Mouse (Mus musculus) heart, adult 9 months (tissue): Measurements from ENCODE around the gene Cd47.

Experiments
- DNase-seq, 2 experiments: peaks; one replicate each; pipeline ENCODE4 v3.0.0; 2022; ENCODE audit warnings: low spot score in 2 of 2

Gene Cd47

GRCm38 (mm10) chr16:49909536-49909935, 109.2 kb downstream of the Cd47 start:
- peak; percentile 39 to 48 for DNase-seq

- no peak for DNase-seq
Measured at GRCm38 (mm10) chr16:49914094-49914493, 113.8 kb downstream of the Cd47 start.

- DNase-seq, result no peak
Measured at GRCm38 (mm10) chr16:49915532-49916476, 115.5 kb downstream of the Cd47 start.

- no peak for DNase-seq
Measured at GRCm38 (mm10) chr16:49920191-49920590, 119.9 kb downstream of the Cd47 start.

GRCm38 (mm10) chr16:49921677-49922076, 121.3 kb downstream of the Cd47 start:
- DNase-seq, result no peak

- DNase-seq, result no peak
Measured at GRCm38 (mm10) chr16:49922098-49922497, 121.8 kb downstream of the Cd47 start.

- DNase-seq, result peak; percentile 39 to 42
Measured at GRCm38 (mm10) chr16:49923720-49924119, 123.4 kb downstream of the Cd47 start.

- no peak for DNase-seq
Measured at GRCm38 (mm10) chr16:49924941-49925340, 124.6 kb downstream of the Cd47 start.

GRCm38 (mm10) chr16:49933274-49933673, 132.9 kb downstream of the Cd47 start:
- DNase-seq, result no peak

- DNase-seq, result no peak
Measured at GRCm38 (mm10) chr16:49936008-49936443, 135.7 kb downstream of the Cd47 start.

GRCm38 (mm10) chr16:49936793-49937192, 136.5 kb downstream of the Cd47 start:
- no peak for DNase-seq

- no peak for DNase-seq
Measured at GRCm38 (mm10) chr16:49937218-49938165, 137.2 kb downstream of the Cd47 start.

- DNase-seq, result no peak
Measured at GRCm38 (mm10) chr16:49938483-49939301, 138.4 kb downstream of the Cd47 start.

- no peak for DNase-seq
Measured at GRCm38 (mm10) chr16:49939376-49939775, 139.0 kb downstream of the Cd47 start.

- no peak for DNase-seq
Measured at GRCm38 (mm10) chr16:49940473-49940872, 140.1 kb downstream of the Cd47 start.

- no peak for DNase-seq
Measured at GRCm38 (mm10) chr16:49941031-49941430, 140.7 kb downstream of the Cd47 start.

- DNase-seq, result no peak
Measured at GRCm38 (mm10) chr16:49943726-49944125, 143.4 kb downstream of the Cd47 start.

- no peak for DNase-seq
Measured at GRCm38 (mm10) chr16:49945084-49945483, 144.8 kb downstream of the Cd47 start.

GRCm38 (mm10) chr16:49947049-49947448, 146.7 kb downstream of the Cd47 start:
- DNase-seq, result no peak

- no peak for DNase-seq
Measured at GRCm38 (mm10) chr16:49947610-49948009, 147.3 kb downstream of the Cd47 start.

GRCm38 (mm10) chr16:49948287-49948686, 148.0 kb downstream of the Cd47 start:
- DNase-seq, result no peak
